9 mouse cellular contexts compared by ENCODE assay signal in the genomic region with DNA sequence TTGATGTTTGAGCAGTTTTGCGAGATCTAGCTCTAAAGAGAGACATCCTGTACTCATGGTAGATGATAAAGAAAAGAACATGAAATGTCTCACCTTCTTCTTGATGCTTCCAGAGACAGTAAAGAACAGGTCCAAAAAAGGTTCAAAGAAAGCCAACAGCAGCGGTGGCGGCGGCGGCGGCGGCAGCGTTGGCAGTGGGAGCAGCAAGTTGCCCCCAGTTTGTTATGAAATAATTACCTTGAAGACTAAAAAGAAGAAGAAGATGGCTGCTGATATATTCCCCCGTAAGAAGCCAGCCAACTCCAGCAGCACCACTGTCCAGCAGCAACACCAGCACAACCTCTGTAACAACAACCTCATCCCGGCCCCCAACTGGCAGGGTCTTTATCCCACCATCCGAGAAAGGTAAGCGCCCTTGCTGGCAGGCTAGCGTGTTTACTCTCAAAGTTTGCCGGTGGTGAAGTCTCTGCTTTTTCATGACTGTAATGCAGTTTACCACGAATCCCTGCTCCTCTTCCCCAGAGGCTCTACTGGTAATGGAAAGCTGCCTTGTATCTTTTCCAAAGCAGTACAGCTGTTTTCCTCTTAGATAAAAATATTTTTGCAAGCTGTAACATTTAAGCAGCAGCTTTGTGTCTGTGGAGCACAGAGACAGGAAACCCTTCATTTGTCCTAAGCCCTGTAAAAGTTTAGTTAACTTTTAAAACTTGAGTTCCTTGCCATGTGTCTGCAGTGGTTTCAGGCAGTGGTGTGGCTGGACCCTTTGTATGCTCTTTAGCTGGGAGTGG. TPM values are rescaled to one million over a fixed set of nuclear protein-coding genes. Genes with fewer than 3 reads are reported as not detected.
DNase-seq lines count a peak whose midpoint lies in the region; ATAC-seq lines count a peak whose summit lies in the region.
"Had no signal": no experiment of that assay in that cellular context is flagged by ENCODE, and none has a peak within 500 bp of the region (broad histone marks: within the 10 kb centered on the region; RNA-seq: fewer than 3 reads in every experiment).

No protein-coding gene starts in this region.

- H3K9ac ChIP-seq in embryonic facial prominence, embryonic 13.5 days: peak overlapping the region; percentile 69
- peak overlapping the region; percentile 53 for H3K9ac ChIP-seq in hindbrain, embryonic 12.5 days

- intact Hi-C loops in heart, postnatal 25 days (cut with DNase I): loop anchor here (1.0 kb wide), 1 partner anchor 22 kb away; no protein-coding TSS in a partner anchor

- peaks cover 18% of the 10 kb centered on the region for H3K36me3 ChIP-seq in embryonic facial prominence, embryonic 13.5 days
- H3K36me3 ChIP-seq in hindbrain, embryonic 12.5 days: peaks cover 15% of the 10 kb centered on the region

- H3K4me2 ChIP-seq in embryonic facial prominence, embryonic 13.5 days: peak overlapping the region; percentile 60
- H3K4me2 ChIP-seq in hindbrain, embryonic 12.5 days (replicated peaks): peak overlapping the region; percentile 54

- ATAC-seq in embryonic facial prominence, embryonic 13.5 days (ENCODE audit: insufficient number of reproducible peaks, insufficient read depth, low FRiP score, low TSS enrichment, low read depth): no peak
- no peak for ATAC-seq in hindbrain, embryonic 12.5 days (ENCODE audit: low FRiP score)

- H3K27ac ChIP-seq in embryonic facial prominence, embryonic 13.5 days: peak overlapping the region; percentile 82
- H3K27ac ChIP-seq in hindbrain, embryonic 12.5 days: peak overlapping the region; percentile 5; the same call in 1 of the 2 replicates

- H3K27me3 ChIP-seq in embryonic facial prominence, embryonic 13.5 days: no peaks in the 10 kb centered on the region
- no peaks in the 10 kb centered on the region for H3K27me3 ChIP-seq in hindbrain, embryonic 12.5 days

- H3K4me3 ChIP-seq in embryonic facial prominence, embryonic 13.5 days: peak overlapping the region; percentile 44
- H3K4me3 ChIP-seq in hindbrain, embryonic 12.5 days: peak overlapping the region; percentile 30
- H3K4me3 ChIP-seq: erythroblast, embryonic 14.5 days had no signal

- no peaks in the 10 kb centered on the region for H3K9me3 ChIP-seq in embryonic facial prominence, embryonic 13.5 days
- no peaks in the 10 kb centered on the region for H3K9me3 ChIP-seq in hindbrain, embryonic 12.5 days (replicated peaks)

- DNase-seq in heart, adult 11 months: peak; percentile 95
- DNase-seq in heart, postnatal 25 days (ENCODE audit: low spot score): no peak
- DNase-seq in lung, postnatal 10 days: peak; percentile 16
- no peak for DNase-seq in urinary bladder, postnatal 14 days (ENCODE audit: low spot score)
- no peak for DNase-seq in urinary bladder, adult 18-20 months (ENCODE audit: low spot score in 2 of 2)
- no peak for DNase-seq in spleen, adult 18-20 months

- H3K4me1 ChIP-seq in embryonic facial prominence, embryonic 13.5 days: peaks cover 61% of the 10 kb centered on the region
- peaks cover 28% of the 10 kb centered on the region for H3K4me1 ChIP-seq in hindbrain, embryonic 12.5 days

- WGBS in embryonic facial prominence, embryonic 13.5 days: 51% methylated on average over 15 of the region's 15 CpGs
- 62% methylated on average over 15 of the region's 15 CpGs for WGBS in hindbrain, embryonic 12.5 days

RNA-seq across cellular contexts. Expression of a gene that starts 22.7 kb away (rescaled TPM):
- 10 to 100 TPM; 16.2 to 18.6 TPM for total RNA-seq in heart, postnatal 25 days (2021)
- 25.8 and 30.2 TPM in 2 replicates for polyA plus RNA-seq in embryonic facial prominence, embryonic 13.5 days (2015; fragmentation: Nextera tagmentation; extraction: Ambion mirVana)
- polyA plus RNA-seq in hindbrain, embryonic 12.5 days (2016; fragmentation: Nextera tagmentation; extraction: Ambion mirVana): 20.8 and 21.1 TPM in 2 replicates
- polyA plus RNA-seq: erythroblast, embryonic 14.5 days had no signal

Comparison
In these comparisons a context has a peak if more than half of its experiments do, and no peak if none do; other contexts are left out.
1. DNase-seq: peak in heart, adult 11 months (single experiment) and lung, postnatal 10 days (single experiment); none in heart, postnatal 25 days (single experiment), urinary bladder, postnatal 14 days (single experiment), urinary bladder, adult 18-20 months (0 of 2) and spleen, adult 18-20 months (0 of 2).